Mouse (Mus musculus): ENCODE results near the gene Osbpl5.
A peak's percentile ranks its signal among the peaks of the same experiment; 100 is the strongest.

Gene Osbpl5

GRCm38 (mm10) chr7:143753990-143754715 is 2.6 kb downstream of the Osbpl5 start:
- DNase-seq (ENCODE audit: low read depth): no peak

GRCm38 (mm10) chr7:143752606-143753005 is 4.2 kb downstream of the Osbpl5 start:
- DNase-seq (ENCODE audit: low read depth): no peak

- DNase-seq (ENCODE audit: low read depth): no peak
Measured at GRCm38 (mm10) chr7:143752056-143752455, 4.7 kb downstream of the Osbpl5 start.

DNA sequence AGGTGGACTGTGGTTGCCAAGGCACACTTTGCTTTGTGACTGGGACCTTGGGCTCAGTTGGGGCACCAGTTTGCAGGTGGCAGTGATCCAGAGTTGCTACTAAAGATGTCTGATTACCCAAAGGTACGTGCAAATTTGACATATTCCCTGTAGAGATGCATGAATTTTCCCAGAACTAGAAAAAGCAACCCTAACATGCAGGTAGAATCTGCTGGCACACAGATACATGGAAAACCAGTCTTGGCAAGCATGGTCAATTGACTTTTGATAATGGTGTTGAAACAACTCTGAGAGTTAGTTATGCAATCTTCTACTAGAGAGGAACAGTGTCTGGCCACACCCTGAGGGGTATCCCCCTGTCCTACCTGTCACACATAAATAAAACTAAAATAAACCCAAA is 5.4 kb downstream of the Osbpl5 start:
- no peak for DNase-seq (ENCODE audit: low read depth)

DNA sequence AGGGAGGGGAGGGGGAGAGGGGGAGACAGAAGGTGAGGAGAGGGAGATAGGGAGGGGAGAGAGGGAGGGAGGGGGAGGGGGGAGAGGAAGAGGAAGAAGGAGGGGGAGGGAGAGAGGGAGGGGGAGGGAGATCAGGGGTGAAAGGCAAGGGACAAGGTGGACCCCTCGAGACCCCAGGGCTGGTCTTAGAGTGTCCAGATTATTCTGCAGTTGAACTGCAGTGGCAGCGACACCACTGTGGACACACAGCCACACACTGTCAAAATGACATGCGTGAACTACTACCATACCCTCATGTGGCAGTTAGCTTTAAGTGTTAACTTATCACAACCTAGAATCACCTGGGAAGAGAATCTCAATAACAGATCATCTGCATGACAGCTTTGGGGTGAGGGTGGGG is 7.7 kb downstream of the Osbpl5 start:
- DNase-seq (ENCODE audit: low read depth): no peak

GRCm38 (mm10) chr7:143748041-143748868 is 8.5 kb downstream of the Osbpl5 start:
- peak; percentile 81 for DNase-seq (ENCODE audit: low read depth)

GRCm38 (mm10) chr7:143740653-143741052 is 16.1 kb downstream of the Osbpl5 start:
- no peak for DNase-seq (ENCODE audit: low read depth)

DNA sequence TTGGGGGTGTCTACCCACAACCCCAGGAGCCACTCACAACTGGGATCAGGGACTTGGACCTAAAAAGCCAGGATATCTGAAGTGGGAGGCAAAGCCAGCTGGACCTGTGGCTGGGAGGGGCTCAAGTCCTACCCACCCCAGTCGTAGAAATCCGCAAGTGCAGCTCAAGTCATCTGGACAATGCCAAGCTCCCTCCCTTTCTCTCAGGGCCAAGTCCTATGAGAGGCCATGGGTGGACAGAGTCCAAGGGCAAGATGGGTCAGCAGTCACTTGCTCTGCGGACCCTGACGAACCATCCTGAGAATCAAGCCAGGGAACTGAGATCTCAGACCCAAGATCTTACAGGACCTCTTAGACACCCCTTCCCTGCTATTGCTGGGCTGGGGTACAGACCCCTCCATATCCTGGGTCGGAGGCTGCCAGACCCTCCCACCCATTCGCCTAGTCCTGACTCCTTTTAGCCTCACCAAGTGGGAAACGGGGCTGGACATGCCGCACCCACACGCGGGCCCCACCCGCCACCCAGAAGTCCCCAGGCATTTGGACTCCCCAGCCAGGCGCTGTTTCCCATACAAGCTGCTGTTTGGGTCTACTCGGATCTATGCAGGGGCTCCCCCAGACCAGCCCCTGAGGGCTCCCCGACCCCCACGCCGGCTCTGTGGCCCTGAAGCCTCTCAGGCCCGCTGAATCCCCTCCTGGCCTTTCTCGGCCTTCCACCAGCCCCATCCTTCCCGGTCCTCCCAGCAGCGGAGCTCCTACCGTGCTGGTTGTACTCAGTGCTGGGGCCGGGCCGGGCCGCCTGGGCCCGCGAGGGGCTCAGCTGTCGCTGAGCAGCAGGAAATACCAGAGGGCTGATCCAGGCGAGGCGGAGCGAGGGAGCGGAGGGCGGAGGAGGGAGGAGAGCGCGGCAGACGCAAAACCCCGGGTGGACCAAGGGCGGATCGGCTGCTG is 17.0 kb downstream of the Osbpl5 start:
- peak; percentile 51 for DNase-seq (ENCODE audit: low read depth)

DNA sequence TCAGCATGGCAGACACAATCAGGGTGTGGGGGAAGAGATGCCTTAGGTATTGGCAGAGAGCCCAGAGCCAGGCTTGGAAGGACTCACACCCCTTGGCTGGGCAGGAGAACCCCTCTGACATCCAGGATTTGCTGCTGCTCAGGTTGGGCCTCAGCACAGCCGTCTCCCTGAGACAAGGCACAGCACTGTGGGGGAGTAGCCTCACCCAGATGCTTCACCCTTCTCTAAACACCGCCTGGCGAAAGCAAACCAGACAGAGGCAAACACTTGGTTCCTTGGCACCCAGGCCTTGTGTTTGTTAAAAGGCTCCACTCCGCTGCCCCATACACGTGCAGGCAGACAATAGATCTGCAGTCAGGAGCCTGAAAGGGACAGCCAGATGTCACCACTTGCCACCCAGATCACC is 18.2 kb downstream of the Osbpl5 start:
- no peak for DNase-seq (ENCODE audit: low read depth)

DNA sequence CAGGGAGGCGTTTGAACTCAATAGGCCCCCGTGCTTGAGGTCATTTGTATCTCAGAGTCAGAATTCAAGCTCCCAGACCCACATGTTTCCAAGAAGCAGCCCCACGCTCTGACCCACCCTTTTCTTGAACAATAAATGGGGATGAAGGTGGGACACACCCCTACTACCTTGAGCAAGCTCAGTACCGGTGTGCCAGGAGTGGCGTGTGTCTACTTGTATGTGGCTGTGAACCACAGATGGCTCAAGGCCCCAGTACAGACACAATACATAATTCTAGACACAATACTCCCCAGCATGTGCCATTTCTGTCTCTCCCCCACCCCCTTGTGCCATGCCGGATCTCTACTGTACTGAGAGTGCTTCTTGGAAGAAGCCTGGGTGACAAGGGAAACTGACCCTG is 18.6 kb downstream of the Osbpl5 start:
- no peak for DNase-seq (ENCODE audit: low read depth)

- no peak for DNase-seq (ENCODE audit: low read depth)
Measured at GRCm38 (mm10) chr7:143733746-143734145, 23.0 kb downstream of the Osbpl5 start.

- DNase-seq (ENCODE audit: low read depth): peak; percentile 29
Measured at GRCm38 (mm10) chr7:143729886-143730285, 26.9 kb downstream of the Osbpl5 start.

DNA sequence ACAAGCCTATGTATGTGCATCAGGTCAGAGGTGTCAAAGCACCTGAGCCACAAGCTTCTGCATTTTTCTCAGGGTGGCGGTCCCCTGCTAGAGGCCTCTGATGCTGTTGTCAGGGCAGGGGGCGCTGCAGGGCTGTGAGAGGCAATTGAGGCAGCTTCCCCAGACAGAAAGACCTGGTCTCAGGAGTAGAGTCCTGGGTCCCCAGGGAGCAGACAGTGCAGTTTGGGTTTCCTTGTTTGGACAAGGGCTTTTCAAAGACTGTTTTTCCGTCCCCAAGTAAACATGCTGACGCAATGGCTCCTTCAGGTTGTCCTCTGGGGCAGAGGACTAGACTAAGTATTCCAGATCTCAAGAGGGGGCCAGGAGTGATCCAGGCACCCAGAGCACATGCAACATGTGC is 30.4 kb downstream of the Osbpl5 start:
- no peak for DNase-seq (ENCODE audit: low read depth)

GRCm38 (mm10) chr7:143723841-143724240 is 32.9 kb downstream of the Osbpl5 start:
- DNase-seq (ENCODE audit: low read depth): no peak

- no peak for DNase-seq (ENCODE audit: low read depth)
Measured at GRCm38 (mm10) chr7:143722646-143723045, 34.1 kb downstream of the Osbpl5 start.

DNA sequence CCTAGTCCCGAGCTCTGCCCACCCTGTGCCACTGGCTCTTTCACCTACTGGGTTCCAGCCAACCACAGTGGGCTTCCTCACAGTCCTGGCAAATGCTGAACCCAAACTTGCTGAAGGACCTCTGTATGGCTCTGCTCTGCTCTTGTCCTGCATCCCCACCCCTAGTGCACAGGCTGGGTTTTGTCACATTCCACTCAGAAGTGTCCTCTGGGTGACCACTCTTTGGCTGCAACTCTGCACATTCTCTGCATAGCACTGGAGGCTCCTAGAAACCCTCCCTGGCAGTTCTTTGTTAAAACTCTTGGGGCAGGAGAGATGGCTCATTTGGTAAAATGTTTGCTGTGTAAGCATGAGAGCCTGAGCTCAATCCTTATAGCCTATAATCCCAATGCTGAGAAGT is 39.0 kb downstream of the Osbpl5 start:
- no peak for DNase-seq (ENCODE audit: low read depth)

DNA sequence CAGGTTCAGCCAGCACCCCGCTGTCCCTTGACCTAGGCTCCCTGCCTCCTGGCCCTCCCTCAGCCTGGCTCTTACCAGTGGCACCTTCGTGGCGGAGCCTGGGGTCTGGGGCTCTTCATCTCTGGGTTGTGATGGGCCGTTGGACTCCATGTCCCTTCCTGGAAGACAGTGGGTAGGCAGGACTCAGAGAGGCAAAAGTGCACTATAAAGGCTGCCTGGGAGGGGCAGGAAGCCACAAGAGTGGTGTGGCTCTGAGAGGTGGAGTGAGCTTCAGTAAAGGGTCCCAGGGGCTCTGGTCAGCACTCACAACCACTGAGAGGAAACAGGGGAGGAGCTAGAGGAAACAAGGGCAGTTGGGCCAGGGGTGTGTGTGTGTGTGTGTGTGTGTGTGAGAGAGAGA is 43.4 kb downstream of the Osbpl5 start:
- DNase-seq (ENCODE audit: low read depth): no peak

GRCm38 (mm10) chr7:143712771-143713348 is 43.9 kb downstream of the Osbpl5 start:
- no peak for DNase-seq (ENCODE audit: low read depth)

- no peak for DNase-seq (ENCODE audit: low read depth)
Measured at GRCm38 (mm10) chr7:143712023-143712422, 44.8 kb downstream of the Osbpl5 start.

DNA sequence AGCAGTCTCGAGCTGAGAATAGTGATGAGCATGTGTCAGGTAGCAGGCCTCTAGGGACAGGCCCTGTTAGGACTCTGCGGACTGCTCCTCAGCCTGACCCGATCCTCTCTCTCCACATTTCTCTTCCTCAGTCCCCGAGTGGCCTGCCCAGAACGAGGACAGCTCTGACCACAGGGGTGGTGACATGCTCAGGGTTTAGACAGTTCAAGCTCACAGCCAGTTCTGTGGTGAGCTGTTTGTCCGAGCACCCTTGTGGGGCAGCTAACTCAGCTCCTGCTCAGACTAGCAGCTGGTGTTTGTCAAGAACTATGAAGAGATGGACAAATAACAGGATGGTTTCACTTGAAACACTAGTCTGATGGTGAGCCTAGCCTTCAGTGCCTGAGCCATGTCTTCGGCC is 45.4 kb downstream of the Osbpl5 start:
- no peak for DNase-seq (ENCODE audit: low read depth)

GRCm38 (mm10) chr7:143709395-143709794 is 47.4 kb downstream of the Osbpl5 start:
- DNase-seq (ENCODE audit: low read depth): no peak

Data from fibroblast of lung, adult 2 months (primary cell).